7 mouse cellular contexts compared by ENCODE assay signal in the genomic region with DNA sequence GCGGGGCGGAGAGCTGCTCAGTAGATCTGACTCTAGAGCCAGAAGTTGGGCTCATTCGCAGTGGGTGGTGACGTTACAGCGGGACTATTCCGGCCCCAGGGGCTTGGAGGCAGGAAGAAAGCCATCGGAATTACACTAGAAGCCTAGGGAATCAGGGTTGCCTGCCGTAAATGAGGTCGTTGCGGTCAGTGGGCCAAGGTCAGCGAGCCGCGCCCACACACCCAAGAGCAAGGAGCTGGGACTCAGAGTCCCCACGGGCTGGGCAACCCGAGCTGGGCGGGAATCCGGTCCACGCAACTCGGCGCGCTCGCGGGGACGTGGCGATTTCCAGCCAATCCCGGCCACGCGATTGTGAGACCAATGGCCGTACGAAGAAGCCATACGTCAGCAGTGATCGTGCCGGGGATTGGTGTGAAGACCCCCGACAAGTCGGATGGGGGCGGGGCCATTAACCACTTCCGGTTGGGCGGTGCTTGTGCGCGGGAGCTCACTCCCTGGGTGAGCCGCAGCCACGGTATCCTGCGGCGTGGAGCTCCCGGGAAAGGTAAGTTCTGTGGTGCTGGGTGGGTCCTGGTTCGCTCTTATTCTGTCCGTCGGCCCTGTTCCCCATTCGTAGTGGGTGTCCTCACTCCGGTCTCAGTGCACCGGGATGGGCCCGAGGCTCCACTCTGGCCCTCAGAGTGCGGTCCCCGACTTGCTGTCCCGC. TPM values are rescaled to one million over a fixed set of nuclear protein-coding genes. Genes with fewer than 3 reads are reported as not detected.
A peak's percentile ranks its signal among the peaks of the same experiment; 100 is the strongest.
DNase-seq lines count a peak whose midpoint lies in the region; ATAC-seq lines count a peak whose summit lies in the region.

Gene Calu (plus strand): TSS at position 405 of the 706 bp plus-strand sequence.

- peak within 1 kb of the TSS; percentile 94 for H3K4me3 ChIP-seq in intestine, embryonic 16.5 days (ENCODE audit: low read length)
- peak within 1 kb of the TSS; percentile 85 for H3K4me3 ChIP-seq in midbrain, embryonic 11.5 days (ENCODE audit: low read depth, low read length)

- H3K9ac ChIP-seq in intestine, embryonic 16.5 days (ENCODE audit: low read depth, low read length): peak within 1 kb of the TSS; percentile 95
- H3K9ac ChIP-seq in midbrain, embryonic 11.5 days (ENCODE audit: low read length): peak within 1 kb of the TSS; percentile 83

- intact Hi-C loops in left cerebral cortex, postnatal 36 days (cut with DNase I): loop anchor here (10.0 kb wide), 1 partner anchor 163 kb away; no protein-coding TSS in a partner anchor

- peaks cover 5% of the 10 kb centered on the region; the same call in 1 of the 2 replicates for H3K4me1 ChIP-seq in intestine, embryonic 16.5 days (ENCODE audit: control insufficient read depth, insufficient read depth, low read length)
- H3K4me1 ChIP-seq in midbrain, embryonic 11.5 days (ENCODE audit: control insufficient read depth, insufficient read depth, low read length): peaks cover 11% of the 10 kb centered on the region

- H3K27ac ChIP-seq in intestine, embryonic 16.5 days (ENCODE audit: low read length): peak within 1 kb of the TSS; percentile 89
- H3K27ac ChIP-seq in midbrain, embryonic 11.5 days (ENCODE audit: low read depth, low read length): peak within 1 kb of the TSS; percentile 44; the same call in 1 of the 2 replicates

- peak within 1 kb of the TSS; percentile 67 for H3K4me2 ChIP-seq in intestine, embryonic 16.5 days (ENCODE audit: low read depth, low read length)
- peak within 1 kb of the TSS; percentile 78 for H3K4me2 ChIP-seq in midbrain, embryonic 11.5 days

- WGBS in intestine, embryonic 16.5 days: under 1% methylated on average over 55 of the region's 55 CpGs
- under 1% methylated on average over 55 of the region's 55 CpGs for WGBS in midbrain, embryonic 11.5 days

- ATAC-seq in intestine, embryonic 16.5 days: peak; percentile 99
- ATAC-seq in midbrain, embryonic 11.5 days (ENCODE audit: low FRiP score): peak; percentile 100

- H3K27me3 ChIP-seq in intestine, embryonic 16.5 days (replicated peaks; ENCODE audit: control insufficient read depth, insufficient read depth, low read length): no peaks in the 10 kb centered on the region
- no peaks in the 10 kb centered on the region for H3K27me3 ChIP-seq in midbrain, embryonic 11.5 days (ENCODE audit: control insufficient read depth, insufficient read depth, low read length)

- H3K36me3 ChIP-seq in intestine, embryonic 16.5 days (ENCODE audit: control insufficient read depth, insufficient read depth, low read length): no peaks in the 10 kb centered on the region
- no peaks in the 10 kb centered on the region for H3K36me3 ChIP-seq in midbrain, embryonic 11.5 days (ENCODE audit: control insufficient read depth, insufficient read depth, low read length)

- H3K9me3 ChIP-seq in intestine, embryonic 16.5 days (ENCODE audit: control insufficient read depth, low read length): no peaks in the 10 kb centered on the region
- no peaks in the 10 kb centered on the region for H3K9me3 ChIP-seq in midbrain, embryonic 11.5 days (ENCODE audit: control insufficient read depth, low read length)

- peak; percentile 99 for DNase-seq in adrenal gland, adult 8-10 months
- DNase-seq in embryo, embryonic 9.5 days (ENCODE audit: extremely low spot score): peak; percentile 99
- peak; percentile 99 to 100 for DNase-seq in gastrocnemius, postnatal 4 days (ENCODE audit: low spot score in 2 of 2)
- DNase-seq in left cerebral cortex, postnatal 36 days (ENCODE audit: low spot score in 2 of 2): peak; percentile 98 to 99
- peak; percentile 100 for DNase-seq in midbrain, embryonic 11.5 days (ENCODE audit: low spot score, missing footprints)
- DNase-seq in skeletal muscle tissue, adult 2 months (ENCODE audit: low read depth, low spot score): peak; percentile 98

RNA-seq across cellular contexts. Expression of gene Calu, which starts in this region (rescaled TPM):
- 100 to 1,000 TPM; 121 to 136 (median 126) TPM for total RNA-seq in adrenal gland, adult 8-10 months (2022)
- total RNA-seq in gastrocnemius, postnatal 4 days (2021): 100 to 1,000 TPM; 266 to 268 TPM
- polyA plus RNA-seq in intestine, embryonic 16.5 days (2015; fragmentation: Nextera tagmentation; extraction: Ambion mirVana): 276 and 282 TPM in 2 replicates
- 10 to 100 TPM; 65.3 to 66.4 TPM for total RNA-seq in left cerebral cortex, postnatal 36 days (2021)
- polyA plus RNA-seq in midbrain, embryonic 11.5 days (2014; fragmentation: Nextera tagmentation; extraction: Ambion mirVana): 265 and 278 TPM in 2 replicates

Comparison
In these comparisons a context has a peak if more than half of its experiments do, and no peak if none do; other contexts are left out.
1. Peak in every context shown above with its lines: DNase-seq, ATAC-seq, H3K4me3 ChIP-seq and H3K27ac ChIP-seq.